Mouse (Mus musculus) CH12.LX (cell line): ENCODE measurements at regions not wholly inside any gene's neighbourhood (a gene's known extent, or its start where the extent isn't known, plus 50 kb on each side); places are given as distances from the start of the nearest gene placed in this dataset.

Source experiments
- DNase-seq: peaks from one replicate; pipeline ENCODE4 v3.0.0-alpha.2; 2013; ENCODE audit errors: extremely low read depth
- H3K27ac ChIP-seq: 2 replicates; pipeline ENCODE4 v1.5.1; 2012; ENCODE audit warnings: low read depth, mild to moderate bottlenecking, control low read depth, moderate library complexity; ENCODE audit not compliant: insufficient read depth
- H3K27me3 ChIP-seq: replicated peaks from 2 replicates; pipeline ENCODE3; 2012; ENCODE audit warnings: inconsistent platforms
- H3K36me3 ChIP-seq, 2 experiments: replicated peaks in 1 of 2; 2 replicates each; pipeline versions ENCODE3 to v1.6.1; 2012; ENCODE audit warnings: inconsistent platforms in 1 of 2, low read length in 1 of 2, mild to moderate bottlenecking in 1 of 2, mixed read lengths in 1 of 2, moderate library complexity in 1 of 2; ENCODE audit not compliant: control insufficient read depth in 1 of 2, insufficient read depth in 1 of 2
- H3K4me1 ChIP-seq, 2 experiments: 2 replicates each; pipeline ENCODE4 v1.6.1; 2012; ENCODE audit warnings: inconsistent platforms in 1 of 2, moderate library complexity in 1 of 2; ENCODE audit not compliant: insufficient read depth in 2 of 2, control insufficient read depth in 1 of 2
- H3K4me2 ChIP-seq: 2 replicates; pipeline ENCODE4 v1.6.1; 2012; ENCODE audit warnings: low read depth, mild to moderate bottlenecking, control low read depth; ENCODE audit not compliant: poor library complexity, insufficient read depth, severe bottlenecking
- H3K4me3 ChIP-seq, 3 experiments: fragments of 150-350 bp in 1 of 3; sonication (generic) in 1 of 3; replicated peaks in 1 of 3; 2 replicates each; pipeline versions ENCODE3 to v1.5.1; 2011 to 2012; ENCODE audit warnings: low read depth in 2 of 3, low read length in 2 of 3, mild to moderate bottlenecking in 2 of 3, moderate library complexity in 2 of 3, control low read depth in 1 of 3, improper control_type of control experiment in 1 of 3, inconsistent platforms in 1 of 3, mixed read lengths in 1 of 3; ENCODE audit not compliant: poor library complexity in 1 of 3
- H3K79me2 ChIP-seq: replicated peaks from 2 replicates; pipeline ENCODE4 v1.6.1; 2012; ENCODE audit warnings: mild to moderate bottlenecking, moderate library complexity; ENCODE audit not compliant: control insufficient read depth, poor library complexity, insufficient read depth, severe bottlenecking; ENCODE audit errors: extremely low read depth
- H3K9ac ChIP-seq: 2 replicates; pipeline ENCODE4 v1.6.1; 2012; ENCODE audit warnings: low read depth, mild to moderate bottlenecking, control low read depth, moderate library complexity; ENCODE audit not compliant: insufficient read depth
- H3K9me3 ChIP-seq: replicated peaks from 2 replicates; pipeline ENCODE3; 2012; ENCODE audit warnings: low read length, inconsistent platforms, mixed read lengths
- BHLHE40 ChIP-seq: IDR thresholded peaks from 2 replicates; pipeline ENCODE4 v1.6.1; 2011; ENCODE audit warnings: mild to moderate bottlenecking, low read depth, low read length, improper control_type of control experiment
- CTCF ChIP-seq, 2 experiments: IDR thresholded peaks in 1 of 2; conservative IDR thresholded peaks in 1 of 2; 2 replicates each; pipeline ENCODE4 v1.5.1; 2011 to 2012; ENCODE audit warnings: low read depth in 2 of 2, low read length in 2 of 2, improper control_type of control experiment in 1 of 2, inconsistent platforms in 1 of 2, mild to moderate bottlenecking in 1 of 2, moderate library complexity in 1 of 2
- E2F4 ChIP-seq: IDR thresholded peaks from 2 replicates; pipeline ENCODE4 v1.6.1; 2011; ENCODE audit warnings: low read depth, low read length, improper control_type of control experiment; ENCODE audit not compliant: insufficient replicate concordance
- EP300 ChIP-seq: IDR thresholded peaks from 2 replicates; pipeline ENCODE4 v1.6.1; 2011; ENCODE audit warnings: low read length, improper control_type of control experiment
- HCFC1 ChIP-seq: IDR thresholded peaks from 2 replicates; pipeline ENCODE4 v1.6.1; 2012; ENCODE audit warnings: low read depth, mild to moderate bottlenecking, inconsistent platforms, low read length, improper control_type of control experiment
- JUN ChIP-seq: IDR thresholded peaks from 2 replicates; pipeline ENCODE4 v1.6.1; 2011; ENCODE audit warnings: low read depth, mild to moderate bottlenecking, low read length, improper control_type of control experiment, moderate library complexity; ENCODE audit not compliant: insufficient read depth
- JUND ChIP-seq: conservative IDR thresholded peaks from 2 replicates; pipeline ENCODE4 v1.6.1; 2011; ENCODE audit warnings: low read depth, low read length, improper control_type of control experiment
- KAT2A ChIP-seq: IDR thresholded peaks from 2 replicates; pipeline ENCODE4 v1.6.1; 2012; ENCODE audit warnings: low read length, improper control_type of control experiment, inconsistent platforms; ENCODE audit not compliant: insufficient replicate concordance
- MAFK ChIP-seq: IDR thresholded peaks from 2 replicates; pipeline ENCODE4 v1.6.1; 2011; ENCODE audit warnings: low read length, improper control_type of control experiment; ENCODE audit not compliant: insufficient replicate concordance
- MAX ChIP-seq: IDR thresholded peaks from 2 replicates; pipeline ENCODE4 v1.6.1; 2011; ENCODE audit warnings: low read length, improper control_type of control experiment
- NELFE ChIP-seq: IDR thresholded peaks from 2 replicates; pipeline ENCODE4 v1.6.1; 2011; ENCODE audit warnings: low read depth, low read length, improper control_type of control experiment
- NRF1 ChIP-seq: IDR thresholded peaks from 2 replicates; pipeline ENCODE4 v1.6.1; 2014; ENCODE audit warnings: low read depth, mild to moderate bottlenecking, inconsistent platforms, low read length, improper control_type of control experiment, moderate library complexity
- PAX5 ChIP-seq: IDR thresholded peaks from 2 replicates; pipeline ENCODE4 v1.6.1; 2012; ENCODE audit warnings: low read length, inconsistent platforms, mixed read lengths
- POLR2A ChIP-seq: IDR thresholded peaks from 2 replicates; pipeline ENCODE4 v1.6.1; 2011; ENCODE audit warnings: low read depth, mild to moderate bottlenecking, improper control_type of control experiment, low read length
- RAD21 ChIP-seq: IDR thresholded peaks from 2 replicates; pipeline ENCODE4 v1.6.1; 2011; ENCODE audit warnings: low read depth, mild to moderate bottlenecking, low read length, improper control_type of control experiment, moderate library complexity
- RCOR1 ChIP-seq: conservative IDR thresholded peaks from 2 replicates; pipeline ENCODE4 v1.6.1; 2012; ENCODE audit warnings: low read depth, mild to moderate bottlenecking, inconsistent platforms, low read length, improper control_type of control experiment
- UBTF ChIP-seq: IDR thresholded peaks from 2 replicates; pipeline ENCODE4 v1.6.1; 2012; ENCODE audit warnings: low read depth, mild to moderate bottlenecking, inconsistent platforms, low read length, improper control_type of control experiment, moderate library complexity
- USF1 ChIP-seq: IDR thresholded peaks from 2 replicates; pipeline ENCODE4 v1.6.1; 2014; ENCODE audit warnings: low read depth, mild to moderate bottlenecking, inconsistent platforms, low read length, improper control_type of control experiment
- ZC3H11A ChIP-seq: IDR thresholded peaks from 2 replicates; pipeline ENCODE4 v1.6.1; 2012; ENCODE audit warnings: low read depth, mild to moderate bottlenecking, inconsistent platforms, low read length, improper control_type of control experiment
- ZKSCAN1 ChIP-seq: IDR thresholded peaks from 2 replicates; pipeline ENCODE4 v1.6.1; 2012; ENCODE audit warnings: low read depth, inconsistent platforms, low read length, improper control_type of control experiment, borderline replicate concordance
- ZNF384 ChIP-seq: IDR thresholded peaks from 2 replicates; pipeline ENCODE4 v1.6.1; 2012; ENCODE audit warnings: low read depth, low read length, improper control_type of control experiment, inconsistent platforms
- dilution Hi-C: fragments of 300-500 bp; cut with MboI; formaldehyde crosslinking; loops from 2 replicates; pipeline ENCODE4 v1.14.3; 2020; ENCODE audit warnings: low sequenced_read_pairs; ENCODE audit not compliant: extremely low pct_unique_long_range_greater_than_20kb, extremely low pct_ligation_motif_present
- in situ Hi-C: fragments of 300-500 bp; cut with MboI; formaldehyde crosslinking; loops from 3 replicates; pipeline ENCODE4 v1.14.3; 2019; ENCODE audit warnings: low sequenced_read_pairs, low pct_ligation_motif_present, low pct_unique_long_range_greater_than_20kb, mixed read lengths

DNA sequence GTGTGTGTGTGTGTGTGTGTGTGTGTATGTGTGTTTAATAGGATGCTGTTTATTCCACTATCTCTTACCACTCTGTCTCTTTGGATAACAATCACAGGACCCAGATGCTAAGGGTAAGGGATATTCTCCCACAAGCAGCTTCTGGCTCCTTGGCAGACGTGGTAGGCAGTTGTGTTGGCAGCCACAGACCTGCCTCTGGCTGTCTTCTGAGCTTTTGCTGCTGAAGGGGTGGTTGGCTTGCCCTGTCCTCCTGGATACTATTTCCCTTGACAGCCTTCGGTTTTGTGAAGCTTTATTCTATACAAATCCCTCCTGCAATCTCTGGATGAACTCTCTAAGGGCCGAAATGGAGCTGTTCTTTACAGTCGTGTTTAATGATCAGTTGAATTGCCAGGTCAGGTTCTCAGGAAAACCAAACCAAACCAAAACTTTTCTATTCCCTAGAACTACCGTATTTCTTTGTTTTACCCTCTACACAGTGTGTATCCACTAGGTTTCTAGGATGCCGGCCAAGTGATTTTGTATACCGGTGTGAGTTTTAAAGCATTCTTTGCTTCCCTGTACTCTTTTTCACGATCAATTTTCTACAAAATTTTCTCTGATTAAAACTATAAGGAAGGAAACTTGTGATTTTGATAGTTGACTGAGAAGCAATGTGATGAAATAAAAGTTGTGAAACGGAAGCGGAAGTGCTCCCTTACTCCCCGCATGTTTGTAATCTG, 426.8 kb upstream of the Tbc1d2b start:
- dilution Hi-C loops, result no loop called here
- H3K36me3 ChIP-seq, result no peaks in the 10 kb centered on the region
- no peaks in the 10 kb centered on the region for H3K4me1 ChIP-seq
- no peaks in the 10 kb centered on the region for H3K27me3 ChIP-seq
- TF ChIP-seq USF1 (no peak), KAT2A (no peak), RCOR1 (no peak), NRF1 (no peak), BHLHE40 (no peak), POLR2A (no peak), EP300 (no peak), HCFC1 (no peak), UBTF (no peak), ZC3H11A (no peak), JUN (no peak), RAD21 (no peak), E2F4 (no peak), MAFK (no peak), ZKSCAN1 (no peak), PAX5 (no peak)
- H3K4me3 ChIP-seq, result no peak overlapping the region
- H3K27ac ChIP-seq, result no peak overlapping the region
- H3K9me3 ChIP-seq, result no peaks in the 10 kb centered on the region
- no peaks in the 10 kb centered on the region for H3K79me2 ChIP-seq
- in situ Hi-C loops, result no loop called here
- H3K4me2 ChIP-seq, result no peak overlapping the region
- no peak for DNase-seq
- H3K9ac ChIP-seq, result no peak overlapping the region

DNA sequence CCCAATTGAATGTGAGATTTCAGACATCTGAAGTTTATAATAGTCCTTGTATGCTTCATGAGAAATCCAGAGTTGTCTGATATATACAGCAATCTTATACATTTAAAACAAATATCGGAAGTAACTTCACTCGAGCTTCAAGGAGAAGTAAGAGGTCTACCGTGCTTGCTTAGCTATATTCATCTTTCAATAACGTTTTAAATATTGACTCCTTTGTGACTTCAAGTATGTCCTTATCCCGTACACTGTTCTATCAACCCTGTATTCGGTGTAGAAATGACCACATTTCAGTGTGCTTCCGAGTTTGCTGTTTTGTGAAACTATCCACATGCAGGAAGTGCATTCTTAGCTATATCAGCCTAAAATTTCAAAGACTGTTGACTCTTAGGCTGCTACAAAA, 427.8 kb upstream of the Tbc1d2b start:
- no peak overlapping the region for H3K4me2 ChIP-seq
- H3K79me2 ChIP-seq, result no peaks in the 10 kb centered on the region
- no peaks in the 10 kb centered on the region for H3K36me3 ChIP-seq
- dilution Hi-C loops (no loop called here), in situ Hi-C loops (no loop called here)
- H3K4me3 ChIP-seq, result no peak overlapping the region
- H3K9me3 ChIP-seq, result no peaks in the 10 kb centered on the region
- no peak for TF ChIP-seq ZNF384
- TF ChIP-seq JUND, result no peak
- TF ChIP-seq E2F4, result no peak
- TF ChIP-seq CTCF (conservative IDR thresholded peaks at IDR 0.05 in 1 of 2, IDR thresholded peaks at IDR 0.05 in 1 of 2; ENCODE audit: low read depth in 2 of 2, low read length in 2 of 2), result no peak
- no peak for TF ChIP-seq NELFE
- no peak for TF ChIP-seq MAFK
- TF ChIP-seq RAD21, result no peak
- TF ChIP-seq MAX, result no peak
- no peaks in the 10 kb centered on the region for H3K4me1 ChIP-seq
- H3K27ac ChIP-seq, result no peak overlapping the region
- H3K27me3 ChIP-seq, result no peaks in the 10 kb centered on the region
- DNase-seq, result no peak
- no peak overlapping the region for H3K9ac ChIP-seq
